Mouse (Mus musculus) stomach, embryonic 16.5 days (tissue): ENCODE measurements at regions not wholly inside any gene's neighbourhood (a gene's known extent, or its start where the extent isn't known, plus 50 kb on each side); places are given as distances from the start of the nearest gene placed in this dataset.
"Not testable (repeated sequence)": the region's sequence is repeated elsewhere in the genome, so short reads cannot be mapped to it uniquely, and the experiment has no call there.

Source experiments
- ATAC-seq: fragments of 200-750 bp; cut with Nextera tagmentation; 2 replicates; pipeline ENCODE4 v1.8.0; 2017; ENCODE audit warnings: moderate number of reproducible peaks, moderate TSS enrichment; ENCODE audit not compliant: insufficient read depth, low FRiP score
- H3K27ac ChIP-seq: fragments of 300-500 bp; sonication (generic); 2 replicates; pipeline ENCODE4 v1.5.1; 2014; ENCODE audit warnings: low read length
- H3K27me3 ChIP-seq: fragments of 300-500 bp; sonication (generic); 2 replicates; pipeline ENCODE4 v1.6.1; 2014; ENCODE audit warnings: low read length, control low read depth, mixed read lengths; ENCODE audit not compliant: control insufficient read depth, insufficient read depth
- H3K36me3 ChIP-seq: fragments of 300-500 bp; sonication (generic); 2 replicates; pipeline ENCODE4 v1.6.1; 2014; ENCODE audit warnings: low read length; ENCODE audit not compliant: control insufficient read depth, insufficient read depth
- H3K4me1 ChIP-seq: fragments of 300-500 bp; sonication (generic); 2 replicates; pipeline ENCODE4 v1.6.1; 2014; ENCODE audit warnings: low read length, control low read depth, mixed read lengths; ENCODE audit not compliant: control insufficient read depth, insufficient read depth
- H3K4me2 ChIP-seq: fragments of 300-500 bp; sonication (generic); 2 replicates; pipeline ENCODE4 v1.6.1; 2014; ENCODE audit warnings: low read depth, low read length, mixed read lengths
- H3K4me3 ChIP-seq: fragments of 300-500 bp; sonication (generic); replicated peaks from 2 replicates; pipeline ENCODE4 v1.5.1; 2014; ENCODE audit warnings: mild to moderate bottlenecking, low read length
- H3K9ac ChIP-seq: fragments of 300-500 bp; sonication (generic); 2 replicates; pipeline ENCODE4 v1.6.1; 2014; ENCODE audit warnings: low read length
- H3K9me3 ChIP-seq: fragments of 300-500 bp; sonication (generic); replicated peaks from 2 replicates; pipeline ENCODE4 v1.6.1; 2016; ENCODE audit warnings: low read length, control low read depth; ENCODE audit not compliant: control insufficient read depth
- WGBS: fragments of 180-500 bp; shearing (Covaris S2); extraction: QIAGEN DNeasy Blood & Tissue Kit; methylation state at CpG from one replicate; pipeline ENCODE4 v1.1.7; 2014; 5-methylcytosine and 5-hydroxymethylcytosine counted together

GRCm38 (mm10) chr14:76941474-76942212 is 94.9 kb upstream of the Ccdc122 start:
- H3K27ac ChIP-seq: no peak overlapping the region
- no peak overlapping the region for H3K9ac ChIP-seq
- no peaks in the 10 kb centered on the region for H3K36me3 ChIP-seq
- no peaks in the 10 kb centered on the region for H3K9me3 ChIP-seq
- 74% methylated on average over 10 of the region's 10 CpGs for WGBS
- no peak overlapping the region for H3K4me3 ChIP-seq
- no peak overlapping the region for H3K4me2 ChIP-seq
- no peaks in the 10 kb centered on the region for H3K4me1 ChIP-seq
- H3K27me3 ChIP-seq: no peaks in the 10 kb centered on the region
- no peak for ATAC-seq

GRCm38 (mm10) chr14:76940507-76940906 is 96.1 kb upstream of the Ccdc122 start:
- ATAC-seq: no peak
- 93% methylated on average over 4 of the region's 4 CpGs for WGBS
- H3K9me3 ChIP-seq: no peaks in the 10 kb centered on the region
- H3K36me3 ChIP-seq: no peaks in the 10 kb centered on the region
- H3K9ac ChIP-seq: no peak overlapping the region
- H3K4me2 ChIP-seq: no peak overlapping the region
- H3K4me3 ChIP-seq: no peak overlapping the region
- H3K27ac ChIP-seq: no peak overlapping the region
- no peaks in the 10 kb centered on the region for H3K4me1 ChIP-seq
- H3K27me3 ChIP-seq: no peaks in the 10 kb centered on the region

GRCm38 (mm10) chr14:76936671-76937070 is 99.9 kb upstream of the Ccdc122 start:
- Histone ChIP-seq H3K36me3 (no peaks in the 10 kb centered on the region), H3K9ac (no peak overlapping the region), H3K4me1 (no peaks in the 10 kb centered on the region), H3K27ac (no peak overlapping the region), H3K4me3 (no peak overlapping the region), H3K4me2 (no peak overlapping the region), H3K9me3 (no peaks in the 10 kb centered on the region), H3K27me3 (no peaks in the 10 kb centered on the region)
- ATAC-seq: no peak
- 80% methylated on average over 1 of the region's 1 CpGs for WGBS

- not testable (repeated sequence) for H3K36me3 ChIP-seq, H3K4me2 ChIP-seq, ATAC-seq, H3K4me1 ChIP-seq, H3K9ac ChIP-seq, H3K27ac ChIP-seq, H3K27me3 ChIP-seq, H3K9me3 ChIP-seq, H3K4me3 ChIP-seq
- whole genome bisulfite sequencing: 53% methylated on average over 4 of the region's 4 CpGs
Measured at GRCm38 (mm10) chr14:76936051-76936450, 100.5 kb upstream of the Ccdc122 start.

- Histone ChIP-seq H3K9me3 (no peaks in the 10 kb centered on the region), H3K4me1 (no peaks in the 10 kb centered on the region), H3K4me3 (no peak overlapping the region), H3K36me3 (no peaks in the 10 kb centered on the region), H3K9ac (no peak overlapping the region), H3K27me3 (no peaks in the 10 kb centered on the region), H3K4me2 (no peak overlapping the region), H3K27ac (no peak overlapping the region)
- ATAC-seq: no peak
- 77% methylated on average over 2 of the region's 2 CpGs for WGBS
Measured at GRCm38 (mm10) chr14:76935453-76935852, 101.1 kb upstream of the Ccdc122 start.

- Histone ChIP-seq H3K4me3 (no peak overlapping the region), H3K9ac (no peak overlapping the region), H3K36me3 (no peaks in the 10 kb centered on the region), H3K27ac (no peak overlapping the region), H3K9me3 (no peaks in the 10 kb centered on the region), H3K4me1 (no peaks in the 10 kb centered on the region), H3K4me2 (no peak overlapping the region), H3K27me3 (no peaks in the 10 kb centered on the region)
- WGBS: 81% methylated on average over 6 of the region's 6 CpGs
- ATAC-seq: no peak
Measured at GRCm38 (mm10) chr14:76932890-76933289, 103.7 kb upstream of the Ccdc122 start.

GRCm38 (mm10) chr14:76931398-76931797 is 105.2 kb upstream of the Ccdc122 start:
- H3K27me3 ChIP-seq: no peaks in the 10 kb centered on the region
- no peak overlapping the region for H3K4me3 ChIP-seq
- no peak overlapping the region for H3K27ac ChIP-seq
- no peak overlapping the region for H3K9ac ChIP-seq
- no peaks in the 10 kb centered on the region for H3K36me3 ChIP-seq
- no peak overlapping the region for H3K4me2 ChIP-seq
- no peaks in the 10 kb centered on the region for H3K9me3 ChIP-seq
- 76% methylated on average over 1 of the region's 1 CpGs for WGBS
- no peak for ATAC-seq
- no peaks in the 10 kb centered on the region for H3K4me1 ChIP-seq

- H3K27me3 ChIP-seq: no peaks in the 10 kb centered on the region
- ATAC-seq: no peak
- no peaks in the 10 kb centered on the region for H3K36me3 ChIP-seq
- H3K4me3 ChIP-seq: no peak overlapping the region
- 58% methylated on average over 3 of the region's 3 CpGs for WGBS
- H3K4me1 ChIP-seq: no peaks in the 10 kb centered on the region
- H3K9ac ChIP-seq: no peak overlapping the region
- H3K9me3 ChIP-seq: no peaks in the 10 kb centered on the region
- H3K4me2 ChIP-seq: no peak overlapping the region
- no peak overlapping the region for H3K27ac ChIP-seq
Measured at GRCm38 (mm10) chr14:76929562-76929961, 107.0 kb upstream of the Ccdc122 start.

- no peak overlapping the region for H3K4me3 ChIP-seq
- no peak overlapping the region for H3K4me2 ChIP-seq
- H3K27ac ChIP-seq: no peak overlapping the region
- ATAC-seq: no peak
- no peaks in the 10 kb centered on the region for H3K27me3 ChIP-seq
- no peaks in the 10 kb centered on the region for H3K9me3 ChIP-seq
- no peak overlapping the region for H3K9ac ChIP-seq
- WGBS: 93% methylated on average over 3 of the region's 3 CpGs
- no peaks in the 10 kb centered on the region for H3K36me3 ChIP-seq
- no peaks in the 10 kb centered on the region for H3K4me1 ChIP-seq
Measured at GRCm38 (mm10) chr14:76928706-76929105, 107.9 kb upstream of the Ccdc122 start.
